Mouse (Mus musculus) adrenal gland, adult 8-10 months (tissue): Measurements from ENCODE around the gene Ntn4. TPM values are rescaled to one million over a fixed set of nuclear protein-coding genes. Genes with fewer than 3 reads are reported as not detected.
A peak's percentile ranks its signal among the peaks of the same experiment; 100 is the strongest.

Experiments
- DNase-seq: peaks from one replicate; pipeline ENCODE4 v3.0.0; 2022
- total RNA-seq, 4 experiments: library from RNA; stranded (reverse); gene quantifications; 2 replicates each; pipeline ENCODE4 v1.2.4; 2022

The Ntn4 gene
- total RNA-seq, result 10 to 100 TPM; 20.1 to 30.3 (median 26.3) TPM

DNA sequence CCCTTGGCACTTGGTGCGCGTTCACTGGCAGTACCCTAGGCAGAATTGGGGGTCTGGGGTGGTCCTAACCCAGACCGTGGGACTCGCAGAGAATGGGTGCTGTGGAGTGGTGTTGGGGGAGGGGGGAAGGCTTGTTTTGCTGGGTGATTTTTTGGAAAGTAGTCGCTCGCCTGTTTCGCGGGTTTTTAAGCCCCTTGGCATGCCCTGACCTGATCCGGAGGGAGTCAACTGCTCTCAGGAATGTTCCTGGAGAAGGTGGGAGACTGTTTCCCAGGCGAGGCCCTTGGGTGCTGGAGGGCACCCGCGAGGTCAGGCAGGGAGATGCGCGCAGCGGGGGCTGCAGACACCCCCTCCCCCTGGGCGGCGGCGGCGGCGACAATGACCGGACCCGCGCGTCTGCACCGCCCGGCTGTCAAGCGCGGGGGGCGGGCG lies at the start of gene Ntn4:
TSS of gene Ntn4 (plus strand) at position 161 of the 432 bp plus-strand sequence.
- no peak for DNase-seq

DNA sequence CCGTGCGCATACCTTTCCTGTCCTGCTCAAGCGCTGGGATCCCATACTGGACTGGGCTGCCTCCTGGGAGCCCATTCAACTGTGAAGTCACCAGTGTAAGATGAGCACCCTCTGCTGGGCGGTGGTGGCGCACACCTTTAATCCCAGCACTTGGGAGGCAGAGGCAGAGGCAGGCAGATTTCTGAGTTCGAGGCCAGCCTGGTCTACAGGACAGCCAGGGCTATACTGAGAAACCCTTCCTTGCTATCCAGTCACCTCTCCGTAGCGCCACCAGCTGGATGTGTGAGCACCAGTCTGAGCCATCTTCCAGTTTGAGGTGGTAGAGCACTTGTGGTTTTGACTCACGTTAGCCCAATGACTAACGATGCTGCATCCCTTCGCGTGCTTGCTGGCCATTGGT lies 48.0 kb upstream of the Ntn4 start:
- no peak for DNase-seq

GRCm38 (mm10) chr10:93594022-93594482 lies 46.4 kb upstream of the Ntn4 start:
- DNase-seq, result peak; percentile 77

DNA sequence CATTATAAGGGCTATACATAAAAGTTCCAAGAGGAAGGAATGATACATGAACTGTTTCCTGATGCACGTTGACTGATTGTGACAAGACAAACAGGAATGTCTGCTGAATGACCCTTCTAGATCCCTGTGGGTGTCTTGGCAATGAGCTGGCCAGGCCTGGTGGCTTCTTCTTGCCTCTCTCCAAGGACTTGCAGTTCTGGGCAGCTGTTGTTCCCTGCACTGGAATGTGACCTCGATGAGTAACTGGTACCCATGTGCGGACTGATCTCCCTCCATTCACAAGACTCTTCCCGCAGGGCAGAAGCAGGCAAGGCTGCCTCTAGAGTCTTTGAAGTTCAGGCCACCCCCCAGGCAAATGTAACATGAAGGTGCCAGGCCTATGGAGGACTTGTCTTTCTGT lies 44.6 kb upstream of the Ntn4 start:
- DNase-seq, result peak; percentile 55

DNA sequence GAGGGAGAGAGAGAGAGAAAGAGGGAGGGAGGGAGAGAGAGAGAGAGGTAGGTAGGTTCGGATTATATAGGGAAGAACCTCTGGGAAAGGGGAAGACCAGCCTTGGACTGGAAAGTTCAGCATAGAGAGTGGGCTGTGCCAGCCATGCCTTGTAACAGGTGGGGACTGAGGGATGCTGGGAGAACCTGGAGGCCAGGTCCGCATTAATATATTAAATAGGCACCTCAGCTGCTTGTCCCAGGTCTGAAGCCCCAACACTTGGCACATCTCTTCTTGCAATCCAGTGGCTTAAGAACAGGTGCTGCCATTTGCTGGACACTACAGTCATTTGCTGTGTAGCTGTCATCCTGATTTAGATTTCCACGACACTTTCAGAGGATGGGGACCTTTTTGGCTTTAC lies 43.8 kb upstream of the Ntn4 start:
- DNase-seq, result no peak

DNA sequence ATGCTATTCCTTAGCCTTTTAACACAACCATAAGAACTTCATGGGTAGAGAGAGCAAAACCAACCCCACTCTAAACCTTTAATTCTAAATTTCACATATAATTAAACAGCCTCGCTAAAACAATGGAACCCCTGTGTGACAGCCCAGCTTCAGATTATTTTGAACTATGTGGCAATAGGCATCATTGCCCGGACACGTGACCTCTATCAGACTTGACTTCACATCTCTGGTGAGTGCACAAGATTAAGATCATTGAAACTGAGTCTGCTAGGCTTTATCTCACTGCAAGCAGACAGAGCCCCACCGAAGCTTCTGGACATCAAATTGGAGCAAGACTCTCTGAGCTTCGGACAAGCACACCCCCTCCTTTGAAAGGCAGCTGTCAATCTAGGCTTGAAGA lies 38.2 kb upstream of the Ntn4 start:
- DNase-seq, result no peak

GRCm38 (mm10) chr10:93603256-93603655 lies 37.2 kb upstream of the Ntn4 start:
- no peak for DNase-seq

DNA sequence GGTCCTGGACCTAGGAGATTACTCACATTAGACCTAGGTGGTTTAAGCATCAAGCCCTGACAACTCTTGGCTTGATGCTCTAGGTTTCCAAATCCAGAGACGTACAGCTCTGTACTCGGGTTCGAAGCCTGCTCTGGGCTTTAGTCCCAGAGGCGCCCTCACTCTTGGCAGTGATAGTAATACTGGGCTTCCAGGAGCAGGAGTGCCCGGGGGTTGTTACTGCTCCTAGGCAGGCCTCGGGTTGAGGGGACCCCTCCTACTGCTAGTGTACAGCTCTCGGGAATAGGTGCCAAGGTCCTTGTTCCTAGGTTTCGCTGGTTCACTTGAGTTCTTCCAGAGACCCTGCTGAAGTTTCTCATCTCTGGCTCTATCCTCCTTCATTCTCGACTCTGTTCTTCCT lies 34.2 kb upstream of the Ntn4 start:
- no peak for DNase-seq

DNA sequence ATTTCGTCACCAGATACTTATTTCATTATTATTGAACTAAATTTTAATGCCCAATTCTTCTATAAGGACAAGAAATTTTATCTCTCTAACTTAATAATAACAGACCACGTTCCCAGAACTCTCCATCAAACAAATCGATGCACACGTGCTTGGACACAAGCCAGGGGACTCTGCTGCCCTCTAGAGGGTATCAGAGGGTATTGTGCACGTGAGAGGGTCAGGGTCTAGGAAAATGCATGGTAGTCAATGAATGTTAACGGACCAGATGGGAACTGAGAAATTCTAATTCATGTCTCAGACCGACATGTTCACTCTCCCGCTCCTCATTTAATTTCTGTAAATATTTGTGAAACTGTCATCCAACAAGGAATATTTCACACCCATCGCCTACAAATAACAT lies 32.4 kb upstream of the Ntn4 start:
- DNase-seq, result no peak

GRCm38 (mm10) chr10:93609236-93609635 lies 31.2 kb upstream of the Ntn4 start:
- no peak for DNase-seq

- no peak for DNase-seq
Measured at GRCm38 (mm10) chr10:93610896-93611295, 29.6 kb upstream of the Ntn4 start.

GRCm38 (mm10) chr10:93611419-93612007 lies 29.0 kb upstream of the Ntn4 start:
- no peak for DNase-seq

DNA sequence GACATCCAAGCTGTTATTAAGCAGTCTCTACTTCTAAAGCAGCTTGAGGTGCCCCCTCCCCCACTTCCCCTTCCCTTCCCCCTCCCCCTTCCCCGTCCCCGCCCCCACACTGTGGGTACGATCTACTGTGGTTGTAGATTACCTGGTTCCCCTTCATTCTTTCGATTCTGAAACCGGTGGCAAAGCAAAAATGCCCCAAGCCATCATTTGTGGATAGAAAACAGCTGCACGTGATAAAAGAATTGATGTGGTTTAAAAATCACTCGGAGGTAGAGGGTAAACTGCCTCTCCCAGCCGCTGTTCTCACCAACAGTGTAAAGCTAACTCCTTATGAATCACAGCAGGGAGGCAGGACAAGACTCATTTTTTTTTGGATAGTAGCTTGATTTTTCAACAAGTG lies 25.6 kb upstream of the Ntn4 start:
- no peak for DNase-seq

GRCm38 (mm10) chr10:93620438-93621179 lies 19.9 kb upstream of the Ntn4 start:
- no peak for DNase-seq

DNA sequence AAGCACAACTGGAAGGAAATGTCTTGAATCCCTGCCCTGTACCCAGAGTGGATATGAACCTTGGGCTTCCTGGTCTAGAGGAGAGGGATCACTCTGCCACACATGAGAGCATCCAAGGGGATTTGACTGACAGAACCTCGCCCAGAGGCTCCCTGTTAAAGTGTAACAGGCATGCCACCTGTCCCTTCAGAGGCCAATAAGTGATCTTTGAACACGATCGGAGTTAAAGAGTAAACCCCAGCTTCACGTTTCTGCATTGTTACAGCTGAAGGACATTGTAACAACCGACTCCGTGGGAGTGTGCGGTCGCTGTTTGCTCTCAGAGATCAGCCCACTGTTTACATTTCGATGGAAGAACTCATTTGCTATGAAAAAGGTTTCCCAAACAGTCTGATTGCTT lies 16.8 kb upstream of the Ntn4 start:
- no peak for DNase-seq

DNA sequence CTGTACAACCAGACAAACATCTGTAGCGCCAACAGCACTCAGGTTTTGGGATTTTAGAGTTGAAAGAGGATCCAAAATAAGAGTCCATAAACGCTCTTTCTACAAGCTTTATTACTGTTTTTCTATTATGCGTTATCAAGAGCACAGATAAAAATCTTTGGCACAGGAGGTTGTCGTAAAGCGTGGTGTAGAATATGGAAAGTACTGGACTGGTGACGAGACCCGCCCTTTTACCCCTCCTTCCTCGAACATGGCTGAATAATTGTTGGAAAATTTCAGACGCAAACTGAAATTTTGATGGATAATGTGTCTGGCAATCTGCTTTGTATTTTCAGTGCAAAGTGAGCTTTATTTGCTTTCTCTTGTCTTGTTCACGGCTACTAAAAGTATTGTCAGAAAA lies 16.3 kb upstream of the Ntn4 start:
- DNase-seq, result no peak

DNA sequence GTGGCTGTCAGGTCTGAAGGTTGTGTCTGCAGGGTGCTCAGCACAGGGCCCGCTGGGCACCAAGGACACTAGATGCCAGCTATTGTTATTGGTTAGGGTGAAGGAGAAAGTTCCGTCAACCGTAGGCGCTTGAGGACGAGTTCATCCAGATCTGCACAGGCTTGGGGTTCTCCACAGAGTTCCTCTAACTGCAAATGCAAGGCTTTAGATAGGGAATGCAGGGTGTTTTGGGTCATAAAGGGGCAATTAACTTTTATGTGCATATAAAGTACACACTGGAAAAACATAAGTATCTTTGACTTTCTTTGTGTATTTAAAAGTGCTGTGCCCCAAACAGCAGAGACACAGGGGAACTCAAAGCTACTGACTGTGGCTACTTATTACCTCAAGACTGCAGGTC lies 10.2 kb upstream of the Ntn4 start:
- DNase-seq, result no peak

GRCm38 (mm10) chr10:93632086-93632485 lies 8.4 kb upstream of the Ntn4 start:
- no peak for DNase-seq

DNA sequence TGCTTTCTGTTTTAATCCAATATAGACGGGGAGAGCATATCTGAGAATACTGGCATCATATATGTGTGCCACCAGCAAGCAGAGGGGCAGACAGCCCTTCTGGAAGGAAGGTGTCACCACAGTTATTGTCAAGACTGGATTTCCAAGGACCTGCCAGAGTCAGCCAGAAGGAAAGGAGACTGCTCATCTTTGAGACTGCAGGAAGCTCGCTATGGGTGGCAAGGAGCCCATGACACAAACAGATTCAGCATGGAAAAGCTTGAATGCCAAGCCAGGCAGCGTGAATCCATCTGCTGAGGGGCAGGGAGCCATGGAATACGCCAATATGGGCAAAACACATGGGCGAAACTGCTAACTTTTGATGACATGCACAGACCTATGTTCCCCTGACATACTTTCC lies 6.9 kb upstream of the Ntn4 start:
- no peak for DNase-seq

- no peak for DNase-seq
Measured at GRCm38 (mm10) chr10:93633971-93634370, 6.5 kb upstream of the Ntn4 start.

DNA sequence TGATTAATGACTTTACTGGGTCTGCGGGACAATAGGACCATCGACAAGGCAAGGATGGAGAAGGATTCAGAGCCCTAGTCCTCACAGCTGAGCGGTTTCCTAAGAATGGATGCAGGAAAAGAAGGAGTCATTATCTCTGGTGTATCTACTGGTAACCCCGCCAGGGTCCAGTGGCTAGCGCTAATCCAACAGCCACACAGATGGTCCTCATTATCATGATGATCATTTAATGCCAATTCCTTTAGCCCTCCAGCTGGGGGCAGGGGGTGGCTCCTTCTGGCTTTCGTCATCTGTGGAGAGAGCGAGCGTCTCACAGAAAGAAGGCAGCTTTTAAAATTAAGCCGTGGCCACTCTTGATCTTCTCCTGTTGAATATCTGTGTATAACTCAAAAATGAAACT lies 4.5 kb upstream of the Ntn4 start:
- no peak for DNase-seq

GRCm38 (mm10) chr10:93640953-93641820 lies 706 bp downstream of the Ntn4 start:
- no peak for DNase-seq
